Mouse (Mus musculus): ENCODE measurements at regions not wholly inside any gene's neighbourhood (a gene's known extent, or its start where the extent isn't known, plus 50 kb on each side); places are given as distances from the start of the nearest gene placed in this dataset.

DNA sequence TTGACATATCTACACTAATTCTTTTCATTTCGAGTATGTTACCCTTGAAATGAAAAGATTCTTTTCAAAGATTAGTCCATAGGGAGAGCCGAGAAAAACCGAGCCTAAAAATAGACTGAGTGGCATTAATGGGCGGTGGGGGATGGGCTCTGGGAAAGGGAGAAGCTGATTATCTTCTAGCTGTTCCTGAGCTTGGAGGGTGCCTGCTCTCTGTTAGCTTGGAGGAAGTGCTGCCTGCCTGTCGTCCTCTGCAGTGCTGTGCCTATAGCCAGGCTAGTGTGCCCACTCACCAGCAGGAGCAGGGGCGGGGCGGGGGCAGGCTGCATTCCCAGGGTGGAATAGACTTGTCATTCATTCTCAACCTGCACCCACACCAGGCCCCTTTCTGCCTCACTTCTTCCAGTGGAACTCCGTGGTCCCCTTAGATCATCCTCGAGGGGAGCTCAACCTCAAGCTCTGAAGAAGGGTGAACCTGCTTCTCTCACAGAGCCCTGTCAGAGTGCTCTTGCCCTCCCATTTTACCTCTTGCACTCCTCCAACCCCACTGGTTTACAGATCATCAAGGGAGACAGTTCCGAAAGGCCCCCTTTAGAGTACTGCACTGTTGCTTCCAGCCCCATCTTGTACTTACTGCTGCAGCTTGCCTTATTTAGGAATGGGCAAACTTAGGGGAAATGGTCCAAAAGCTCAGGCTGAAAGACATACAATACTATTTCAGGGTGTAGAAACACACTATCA is 76.6 kb upstream of the Lmo2 start:
- no peak overlapping the region for H3K4me3 ChIP-seq (ENCODE audit: low read depth, low read length)
- no peaks in the 10 kb centered on the region for H3K9me3 ChIP-seq (replicated peaks; ENCODE audit: control insufficient read depth, low read length)
- peak; percentile 77 for ATAC-seq (replicated peaks; ENCODE audit: insufficient number of reproducible peaks, low FRiP score, low TSS enrichment)
- H3K27ac ChIP-seq (ENCODE audit: low read depth, low read length), result 0 out of 2 replicates have a peak overlapping the region, but pooled peaks have one; percentile 3
- WGBS (ENCODE audit: insufficient replicate concordance), result 16% methylated on average over 10 of the region's 10 CpGs
- H3K4me2 ChIP-seq, result peak overlapping the region; percentile 34
- no peaks in the 10 kb centered on the region for H3K27me3 ChIP-seq (ENCODE audit: control insufficient read depth, insufficient read depth, low read length)
- no peak overlapping the region for H3K9ac ChIP-seq (ENCODE audit: low read depth, low read length)
- peaks cover 8% of the 10 kb centered on the region for H3K4me1 ChIP-seq (ENCODE audit: control insufficient read depth, insufficient read depth, low read length)
- H3K36me3 ChIP-seq (ENCODE audit: control insufficient read depth, insufficient read depth, low read length), result no peaks in the 10 kb centered on the region

DNA sequence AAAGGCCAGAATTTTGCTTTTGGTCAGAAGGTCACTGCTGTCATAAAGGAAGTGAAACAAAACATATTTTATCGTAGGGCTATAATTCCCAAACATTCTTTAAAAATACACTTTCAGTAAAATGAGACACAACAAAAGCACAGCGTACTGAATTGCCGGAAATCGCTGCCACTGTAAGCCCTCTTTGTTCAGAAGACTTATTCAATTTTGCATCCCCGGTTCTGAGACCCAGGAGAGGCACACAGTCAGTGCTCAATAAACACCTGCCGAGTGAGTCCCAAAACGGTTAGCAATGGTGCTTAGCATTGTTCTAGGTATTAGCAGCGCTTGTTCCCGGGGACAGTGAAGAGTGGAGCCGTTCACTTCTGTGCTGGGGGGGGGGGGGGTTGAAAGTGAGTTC is 72.9 kb upstream of the Lmo2 start:
- WGBS (ENCODE audit: insufficient replicate concordance), result 70% methylated on average over 10 of the region's 10 CpGs
- Histone ChIP-seq H3K36me3 (ENCODE audit: control insufficient read depth, insufficient read depth, low read length) (no peaks in the 10 kb centered on the region), H3K4me2 (no peak overlapping the region), H3K4me1 (ENCODE audit: control insufficient read depth, insufficient read depth, low read length) (peaks cover 8% of the 10 kb centered on the region), H3K9me3 (replicated peaks; ENCODE audit: control insufficient read depth, low read length) (no peaks in the 10 kb centered on the region), H3K9ac (ENCODE audit: low read depth, low read length) (no peak overlapping the region), H3K27me3 (ENCODE audit: control insufficient read depth, insufficient read depth, low read length) (no peaks in the 10 kb centered on the region), H3K4me3 (ENCODE audit: low read depth, low read length) (no peak overlapping the region), H3K27ac (ENCODE audit: low read depth, low read length) (no peak overlapping the region)
- ATAC-seq (replicated peaks; ENCODE audit: insufficient number of reproducible peaks, low FRiP score, low TSS enrichment), result no peak

DNA sequence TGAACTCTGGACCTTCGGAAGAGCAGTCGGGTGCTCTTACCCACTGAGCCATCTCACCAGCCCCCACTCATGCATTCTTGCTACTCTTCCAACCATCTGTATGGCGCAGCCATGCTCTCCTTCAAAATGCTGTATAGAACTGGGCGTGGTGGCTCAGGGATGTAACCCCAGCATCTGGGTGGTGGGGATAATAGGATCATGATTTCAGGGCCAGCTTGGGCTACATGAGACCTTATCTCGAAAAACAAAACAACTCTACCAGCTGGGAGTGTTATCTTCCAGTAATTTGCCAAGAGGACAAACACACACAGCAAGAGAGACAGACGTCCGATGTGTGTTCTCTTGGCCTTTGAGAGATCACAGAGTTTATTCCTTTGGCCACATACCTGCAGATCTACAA is 69.8 kb upstream of the Lmo2 start:
- H3K4me2 ChIP-seq, result no peak overlapping the region
- ATAC-seq (replicated peaks; ENCODE audit: insufficient number of reproducible peaks, low FRiP score, low TSS enrichment), result no peak
- no peak overlapping the region for H3K27ac ChIP-seq (ENCODE audit: low read depth, low read length)
- no peak overlapping the region for H3K9ac ChIP-seq (ENCODE audit: low read depth, low read length)
- WGBS (ENCODE audit: insufficient replicate concordance), result 83% methylated on average over 7 of the region's 7 CpGs
- no peaks in the 10 kb centered on the region for H3K27me3 ChIP-seq (ENCODE audit: control insufficient read depth, insufficient read depth, low read length)
- no peaks in the 10 kb centered on the region for H3K36me3 ChIP-seq (ENCODE audit: control insufficient read depth, insufficient read depth, low read length)
- H3K4me3 ChIP-seq (ENCODE audit: low read depth, low read length), result no peak overlapping the region
- H3K4me1 ChIP-seq (ENCODE audit: control insufficient read depth, insufficient read depth, low read length), result no peaks in the 10 kb centered on the region; the same call in 1 of the 2 replicates
- H3K9me3 ChIP-seq (replicated peaks; ENCODE audit: control insufficient read depth, low read length), result no peaks in the 10 kb centered on the region

DNA sequence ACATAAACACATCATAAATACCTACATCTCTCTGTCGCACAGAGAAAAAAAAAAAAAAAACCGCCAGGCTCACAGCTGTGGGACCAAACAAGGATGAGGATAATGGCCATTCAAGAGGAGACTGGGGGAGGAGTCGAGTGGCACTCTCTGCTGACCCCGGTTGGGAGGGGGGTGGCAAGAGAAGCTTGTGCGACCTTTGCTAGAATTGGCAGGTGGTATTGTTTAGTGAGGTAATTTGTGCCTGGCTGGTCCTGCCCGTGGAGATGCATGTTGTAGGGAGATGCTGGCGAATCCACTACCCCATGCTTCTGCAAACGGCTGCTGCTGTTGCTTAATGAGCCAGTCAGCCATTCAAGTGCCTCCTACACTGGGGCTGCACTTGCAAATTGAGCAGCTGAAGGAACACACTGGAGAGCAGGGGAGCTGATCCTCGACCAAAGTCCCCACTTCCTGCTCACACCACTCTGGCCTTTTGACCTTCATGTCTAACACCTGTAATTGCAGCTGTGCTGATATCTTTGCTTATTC is 66.5 kb upstream of the Lmo2 start:
- Histone ChIP-seq H3K4me1 (ENCODE audit: control insufficient read depth, insufficient read depth, low read length) (peaks cover 26% of the 10 kb centered on the region), H3K4me2 (no peak overlapping the region), H3K27ac (ENCODE audit: low read depth, low read length) (no peak overlapping the region), H3K4me3 (ENCODE audit: low read depth, low read length) (no peak overlapping the region), H3K36me3 (ENCODE audit: control insufficient read depth, insufficient read depth, low read length) (no peaks in the 10 kb centered on the region), H3K27me3 (ENCODE audit: control insufficient read depth, insufficient read depth, low read length) (0 out of 2 replicates have a peak, but pooled peaks cover 3% of the 10 kb centered on the region), H3K9ac (ENCODE audit: low read depth, low read length) (no peak overlapping the region), H3K9me3 (replicated peaks; ENCODE audit: control insufficient read depth, low read length) (no peaks in the 10 kb centered on the region)
- 26% methylated on average over 9 of the region's 9 CpGs for WGBS (ENCODE audit: insufficient replicate concordance)
- no peak for ATAC-seq (replicated peaks; ENCODE audit: insufficient number of reproducible peaks, low FRiP score, low TSS enrichment)

DNA sequence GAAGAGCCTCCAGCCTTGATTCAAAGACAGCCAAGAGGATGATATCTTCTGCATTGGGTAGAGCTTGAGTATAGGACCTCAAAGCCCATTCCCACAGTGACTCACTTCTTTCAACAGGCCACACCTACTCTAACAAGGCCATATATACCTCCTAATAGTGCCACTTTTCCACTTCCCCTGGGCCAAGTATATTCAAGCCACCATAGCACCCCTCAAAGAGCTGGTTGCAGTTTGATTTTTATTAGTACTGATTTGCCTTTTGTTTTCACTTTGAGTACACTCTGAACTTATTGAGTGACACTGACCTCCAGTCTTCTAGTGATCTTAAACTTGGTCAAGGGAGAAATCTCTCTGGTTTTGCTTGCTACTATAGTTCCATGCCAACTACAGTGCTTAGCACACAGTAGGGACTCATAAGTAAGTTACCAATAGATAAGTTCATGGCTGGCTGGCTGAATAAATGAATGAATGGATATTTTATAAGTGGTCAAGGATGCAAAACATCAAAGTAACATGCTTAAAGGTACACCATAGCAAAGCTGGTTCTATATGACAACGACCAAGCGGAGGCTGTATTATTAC is 64.5 kb upstream of the Lmo2 start:
- peaks cover 38% of the 10 kb centered on the region for H3K4me1 ChIP-seq (ENCODE audit: control insufficient read depth, insufficient read depth, low read length)

DNA sequence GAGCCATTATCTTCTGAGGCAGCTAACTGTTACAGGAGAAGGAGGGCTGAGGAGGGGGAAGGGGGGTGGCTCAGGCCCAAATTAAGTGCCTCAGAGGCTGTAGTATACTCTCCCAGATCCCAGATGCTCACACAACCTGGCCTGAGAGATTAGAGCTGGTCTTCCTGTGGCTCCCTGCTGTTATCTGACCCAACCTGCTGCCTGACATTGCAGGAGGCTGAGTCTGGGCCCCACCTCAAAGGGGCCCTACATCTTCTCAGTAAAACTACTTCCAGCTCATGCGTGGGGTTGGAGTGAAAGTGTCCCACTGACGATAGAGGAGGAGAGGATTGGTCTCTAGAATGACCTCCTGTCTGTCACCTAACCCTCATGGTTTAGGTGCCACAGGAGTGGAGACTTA is 64.0 kb upstream of the Lmo2 start:
- WGBS (ENCODE audit: insufficient replicate concordance), result 15% methylated on average over 2 of the region's 2 CpGs
- 0 out of 2 replicates have a peak, but pooled peaks cover 3% of the 10 kb centered on the region for H3K27me3 ChIP-seq (ENCODE audit: control insufficient read depth, insufficient read depth, low read length)
- H3K9ac ChIP-seq (ENCODE audit: low read depth, low read length), result 0 out of 2 replicates have a peak overlapping the region, but pooled peaks have one; percentile 43
- H3K9me3 ChIP-seq (replicated peaks; ENCODE audit: control insufficient read depth, low read length), result no peaks in the 10 kb centered on the region
- H3K36me3 ChIP-seq (ENCODE audit: control insufficient read depth, insufficient read depth, low read length), result no peaks in the 10 kb centered on the region
- H3K4me1 ChIP-seq (ENCODE audit: control insufficient read depth, insufficient read depth, low read length), result peaks cover 38% of the 10 kb centered on the region
- ATAC-seq (replicated peaks; ENCODE audit: insufficient number of reproducible peaks, low FRiP score, low TSS enrichment), result peak; percentile 88
- peak overlapping the region; percentile 86 for H3K27ac ChIP-seq (ENCODE audit: low read depth, low read length)
- H3K4me2 ChIP-seq, result peak overlapping the region; percentile 33; the same call in 1 of the 2 replicates
- H3K4me3 ChIP-seq (ENCODE audit: low read depth, low read length), result peak overlapping the region; percentile 4; the same call in 1 of the 2 replicates

More for the DNA sequence above, 64.5 kb upstream of the Lmo2 start:
- ATAC-seq (replicated peaks; ENCODE audit: insufficient number of reproducible peaks, low FRiP score, low TSS enrichment), result no peak
- Histone ChIP-seq H3K36me3 (ENCODE audit: control insufficient read depth, insufficient read depth, low read length) (no peaks in the 10 kb centered on the region), H3K4me3 (ENCODE audit: low read depth, low read length) (no peak overlapping the region), H3K9me3 (replicated peaks; ENCODE audit: control insufficient read depth, low read length) (no peaks in the 10 kb centered on the region), H3K27ac (ENCODE audit: low read depth, low read length) (peak overlapping the region; percentile 66), H3K27me3 (ENCODE audit: control insufficient read depth, insufficient read depth, low read length) (0 out of 2 replicates have a peak, but pooled peaks cover 3% of the 10 kb centered on the region), H3K4me2 (no peak overlapping the region), H3K9ac (ENCODE audit: low read depth, low read length) (no peak overlapping the region)
- WGBS (ENCODE audit: insufficient replicate concordance), result 77% methylated on average over 2 of the region's 2 CpGs

DNA sequence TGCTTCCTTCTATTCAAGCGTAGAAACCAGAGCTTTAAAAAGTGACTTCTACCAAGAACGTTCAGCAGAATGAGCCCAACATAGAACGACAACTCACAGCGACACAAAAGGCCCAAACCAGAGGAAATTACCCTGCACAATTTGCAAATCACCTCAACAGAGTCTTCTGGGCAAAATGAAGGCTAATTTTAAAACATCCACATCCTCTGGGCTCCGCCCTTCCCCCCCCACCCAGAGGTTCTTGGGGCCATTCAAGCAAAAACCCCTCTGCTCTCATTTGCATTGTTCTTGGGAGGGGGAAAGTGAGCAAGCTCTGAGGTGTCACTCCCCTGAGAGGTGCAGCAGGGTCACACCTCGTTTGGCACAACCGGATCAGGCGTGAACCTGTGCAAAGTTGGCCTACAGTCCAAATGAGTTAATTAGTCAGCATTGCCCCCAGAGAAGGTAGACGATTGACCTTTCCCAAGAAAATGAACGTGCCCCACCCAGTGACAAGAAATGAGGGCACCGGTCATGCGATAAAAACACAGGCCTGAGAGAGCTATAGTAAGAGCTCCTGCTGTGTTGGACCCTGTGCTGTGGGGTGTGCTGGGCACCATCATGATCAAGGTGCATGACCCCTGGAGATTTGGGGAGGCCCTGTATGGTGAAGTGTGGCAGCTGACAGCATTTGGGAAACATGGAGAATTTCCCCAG is 62.7 kb upstream of the Lmo2 start:
- Histone ChIP-seq H3K4me2 (0 out of 2 replicates have a peak overlapping the region, but pooled peaks have one; percentile 3), H3K36me3 (ENCODE audit: control insufficient read depth, insufficient read depth, low read length) (no peaks in the 10 kb centered on the region), H3K27me3 (ENCODE audit: control insufficient read depth, insufficient read depth, low read length) (0 out of 2 replicates have a peak, but pooled peaks cover 3% of the 10 kb centered on the region), H3K27ac (ENCODE audit: low read depth, low read length) (peak overlapping the region; percentile 86), H3K4me3 (ENCODE audit: low read depth, low read length) (no peak overlapping the region), H3K9ac (ENCODE audit: low read depth, low read length) (peak overlapping the region; percentile 43; the same call in 1 of the 2 replicates), H3K4me1 (ENCODE audit: control insufficient read depth, insufficient read depth, low read length) (peaks cover 38% of the 10 kb centered on the region), H3K9me3 (replicated peaks; ENCODE audit: control insufficient read depth, low read length) (no peaks in the 10 kb centered on the region)
- 61% methylated on average over 12 of the region's 12 CpGs for WGBS (ENCODE audit: insufficient replicate concordance)
- no peak for ATAC-seq (replicated peaks; ENCODE audit: insufficient number of reproducible peaks, low FRiP score, low TSS enrichment)

DNA sequence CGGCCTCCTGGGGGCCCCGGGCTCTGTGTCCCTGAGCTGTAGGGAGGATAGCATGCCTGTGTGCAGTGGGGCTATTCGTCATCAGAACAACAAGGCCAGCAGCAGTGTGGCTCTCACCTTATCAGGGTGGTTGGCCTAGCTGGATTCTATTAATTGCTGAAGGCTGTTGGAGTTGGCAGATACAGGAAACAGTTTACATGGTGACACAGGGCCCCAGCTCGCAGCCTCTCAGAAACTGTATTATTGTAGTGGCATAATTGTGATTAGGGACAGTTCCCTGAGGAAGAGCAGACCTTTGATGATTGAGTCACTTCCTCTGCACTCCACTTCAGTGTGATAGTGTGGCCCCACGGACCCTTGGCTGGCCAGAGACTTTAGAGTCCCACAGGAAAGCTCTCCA is 61.6 kb upstream of the Lmo2 start:
- H3K4me1 ChIP-seq (ENCODE audit: control insufficient read depth, insufficient read depth, low read length), result peaks cover 45% of the 10 kb centered on the region
- ATAC-seq (replicated peaks; ENCODE audit: insufficient number of reproducible peaks, low FRiP score, low TSS enrichment), result peak; percentile 67
- 9% methylated on average over 5 of the region's 5 CpGs for WGBS (ENCODE audit: insufficient replicate concordance)
- H3K4me3 ChIP-seq (ENCODE audit: low read depth, low read length), result no peak overlapping the region
- peak overlapping the region; percentile 86 for H3K27ac ChIP-seq (ENCODE audit: low read depth, low read length)
- H3K4me2 ChIP-seq, result 0 out of 2 replicates have a peak overlapping the region, but pooled peaks have one; percentile 1
- H3K9me3 ChIP-seq (replicated peaks; ENCODE audit: control insufficient read depth, low read length), result no peaks in the 10 kb centered on the region
- 0 out of 2 replicates have a peak, but pooled peaks cover 3% of the 10 kb centered on the region for H3K27me3 ChIP-seq (ENCODE audit: control insufficient read depth, insufficient read depth, low read length)
- H3K9ac ChIP-seq (ENCODE audit: low read depth, low read length), result peak overlapping the region; percentile 29; the same call in 1 of the 2 replicates
- no peaks in the 10 kb centered on the region for H3K36me3 ChIP-seq (ENCODE audit: control insufficient read depth, insufficient read depth, low read length)

All from heart, embryonic 11.5 days (tissue).